Mouse (Mus musculus): ENCODE measurements around the gene Tomm6. TPM values are rescaled to one million over a fixed set of nuclear protein-coding genes. Genes with fewer than 3 reads are reported as not detected.

The Tomm6 gene
- polyA plus RNA-seq, 1 experiment from 2014 or later: 324 TPM

GRCm38 (mm10) chr17:47648966-47649365, 39.2 kb downstream of the Tomm6 start:
- H3K27ac ChIP-seq (ENCODE audit: low read length): no peak overlapping the region
- no peaks in the 10 kb centered on the region for H3K9me3 ChIP-seq (ENCODE audit: low read length)
- no peak overlapping the region for H3K4me2 ChIP-seq (replicated peaks; ENCODE audit: low read depth, low read length)
- no peaks in the 10 kb centered on the region for H3K4me1 ChIP-seq (ENCODE audit: insufficient read depth, low read depth, low read length)
- TF ChIP-seq EP300 (IDR thresholded peaks at IDR 0.05) (no peak), CTCF (IDR thresholded peaks at IDR 0.05) (no peak)
- ATAC-seq (no peak), DNase-seq (ENCODE audit: low spot score) (no peak)
- no peak overlapping the region for H3K9ac ChIP-seq (replicated peaks; ENCODE audit: low read depth)
- no peaks in the 10 kb centered on the region for H3K27me3 ChIP-seq (replicated peaks; ENCODE audit: insufficient read depth, low read length)
- WGBS: 50% methylated on average over 4 of the region's 4 CpGs
- no peaks in the 10 kb centered on the region for H3K36me3 ChIP-seq (ENCODE audit: insufficient read depth, low read length)
- H3K4me3 ChIP-seq (ENCODE audit: low read depth, low read length): no peak overlapping the region

DNA sequence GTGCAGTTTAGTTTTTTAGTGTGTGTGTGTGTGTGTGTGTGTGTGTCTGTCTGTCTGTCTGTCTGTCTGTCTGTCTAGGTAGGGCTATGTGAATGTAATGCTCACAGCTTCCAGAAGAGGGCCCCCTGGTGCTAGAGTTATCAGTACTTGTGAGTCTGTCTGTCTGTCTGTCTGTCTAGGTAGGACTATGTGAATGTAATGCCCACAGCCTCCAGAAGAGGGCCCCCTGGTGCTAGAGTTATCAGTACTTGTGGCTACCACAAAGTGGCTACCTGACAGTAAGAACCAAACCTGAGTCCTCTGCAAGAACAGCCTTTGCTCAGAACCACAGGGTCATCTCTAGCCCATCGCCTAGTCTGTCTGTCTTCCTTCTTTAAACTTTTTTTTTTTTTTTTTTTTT, 41.5 kb downstream of the Tomm6 start:
- Histone ChIP-seq H3K9me3 (ENCODE audit: low read length) (no peaks in the 10 kb centered on the region), H3K27me3 (replicated peaks; ENCODE audit: insufficient read depth, low read length) (no peaks in the 10 kb centered on the region), H3K27ac (ENCODE audit: low read length) (no peak overlapping the region), H3K9ac (replicated peaks; ENCODE audit: low read depth) (no peak overlapping the region), H3K36me3 (ENCODE audit: insufficient read depth, low read length) (no peaks in the 10 kb centered on the region), H3K4me1 (ENCODE audit: insufficient read depth, low read depth, low read length) (no peaks in the 10 kb centered on the region), H3K4me2 (replicated peaks; ENCODE audit: low read depth, low read length) (no peak overlapping the region), H3K4me3 (ENCODE audit: low read depth, low read length) (no peak overlapping the region)
- DNase-seq (ENCODE audit: low spot score): peak; percentile 80
- TF ChIP-seq EP300 (IDR thresholded peaks at IDR 0.05): no peak
- TF ChIP-seq CTCF (IDR thresholded peaks at IDR 0.05): peak; percentile 90
- peak; percentile 26 for ATAC-seq
- WGBS: 77% methylated on average over 1 of the region's 1 CpGs

DNA sequence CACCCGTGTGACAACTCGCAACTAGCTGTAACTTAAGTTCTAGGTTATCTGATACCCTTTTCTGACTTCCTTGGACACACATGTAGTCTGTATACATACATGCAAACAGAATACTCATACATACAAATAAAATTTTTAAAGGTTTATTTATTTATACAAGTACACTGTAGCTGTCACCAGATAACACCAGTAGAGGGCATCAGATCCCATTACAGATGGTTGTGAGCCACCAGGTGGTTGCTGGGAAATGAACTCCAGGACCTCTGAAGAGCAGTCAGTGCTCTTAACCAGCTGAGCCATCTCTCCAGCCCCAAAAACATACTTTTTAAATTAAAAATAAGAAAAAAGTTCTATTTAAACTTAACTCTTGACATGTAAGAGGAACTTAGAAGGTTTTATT, 45.2 kb downstream of the Tomm6 start:
- Histone ChIP-seq H3K4me1 (ENCODE audit: insufficient read depth, low read depth, low read length) (no peaks in the 10 kb centered on the region), H3K9me3 (ENCODE audit: low read length) (no peaks in the 10 kb centered on the region), H3K9ac (replicated peaks; ENCODE audit: low read depth) (no peak overlapping the region), H3K4me3 (ENCODE audit: low read depth, low read length) (no peak overlapping the region), H3K36me3 (ENCODE audit: insufficient read depth, low read length) (no peaks in the 10 kb centered on the region), H3K4me2 (replicated peaks; ENCODE audit: low read depth, low read length) (no peak overlapping the region), H3K27ac (ENCODE audit: low read length) (no peak overlapping the region), H3K27me3 (replicated peaks; ENCODE audit: insufficient read depth, low read length) (no peaks in the 10 kb centered on the region)
- DNase-seq (ENCODE audit: low spot score) (no peak), ATAC-seq (no peak)
- TF ChIP-seq CTCF (IDR thresholded peaks at IDR 0.05) (peak; percentile 27), EP300 (IDR thresholded peaks at IDR 0.05) (no peak)
- 78% methylated on average over 2 of the region's 2 CpGs for WGBS

Other genes starting within 250 kb of the Tomm6 start
- 16.0 and 22.4 TPM in 2 replicates for gene Taf8, start 186.1 kb downstream of the Tomm6 start, polyA plus RNA-seq (2015; fragmentation: Nextera tagmentation; extraction: Ambion mirVana)
- 195 and 214 TPM in 2 replicates for gene Ccnd3, start 183.3 kb downstream of the Tomm6 start, polyA plus RNA-seq (2015; fragmentation: Nextera tagmentation; extraction: Ambion mirVana)
- 9.9 and 10.4 TPM in 2 replicates for gene Bysl, start 76.9 kb downstream of the Tomm6 start, polyA plus RNA-seq (2015; fragmentation: Nextera tagmentation; extraction: Ambion mirVana)
- 31.6 and 32.8 TPM in 2 replicates for gene Med20, start 76.8 kb downstream of the Tomm6 start, polyA plus RNA-seq (2015; fragmentation: Nextera tagmentation; extraction: Ambion mirVana)
- 0.64 and 1.4 TPM in 2 replicates for gene Gm20517, start 76.8 kb downstream of the Tomm6 start, polyA plus RNA-seq (2015; fragmentation: Nextera tagmentation; extraction: Ambion mirVana)
- gene Usp49, start 57.7 kb downstream of the Tomm6 start, polyA plus RNA-seq (2015; fragmentation: Nextera tagmentation; extraction: Ambion mirVana): 3.3 and 4.1 TPM in 2 replicates
- 4.1 TPM in 2 replicates for gene Frs3, start 644 bp upstream of the Tomm6 start, polyA plus RNA-seq (2015; fragmentation: Nextera tagmentation; extraction: Ambion mirVana)
- gene Gm21981, start 6.1 kb upstream of the Tomm6 start, polyA plus RNA-seq (2015; fragmentation: Nextera tagmentation; extraction: Ambion mirVana): 0.18 and 0.42 TPM in 2 replicates
- gene Prickle4, start 6.3 kb upstream of the Tomm6 start, polyA plus RNA-seq (2015; fragmentation: Nextera tagmentation; extraction: Ambion mirVana): 0.94 and 1.9 TPM in 2 replicates
- gene Pgc, start 38.5 kb upstream of the Tomm6 start, polyA plus RNA-seq (2015; fragmentation: Nextera tagmentation; extraction: Ambion mirVana): 22.6 and 25.4 TPM in 2 replicates
- 17.8 and 21.3 TPM in 2 replicates for gene Tfeb, start 48.6 kb upstream of the Tomm6 start, polyA plus RNA-seq (2015; fragmentation: Nextera tagmentation; extraction: Ambion mirVana)
- 8.3 and 9.3 TPM in 2 replicates for gene Mdfi, start 146.3 kb upstream of the Tomm6 start, polyA plus RNA-seq (2015; fragmentation: Nextera tagmentation; extraction: Ambion mirVana)
- gene Foxp4, start 236.3 kb upstream of the Tomm6 start, polyA plus RNA-seq (2015; fragmentation: Nextera tagmentation; extraction: Ambion mirVana): 10.2 and 14.3 TPM in 2 replicates